Mouse (Mus musculus) retina, embryonic 14.5 days (tissue): Measurements from ENCODE around the gene Kcnj4.
A peak's percentile ranks its signal among the peaks of the same experiment; 100 is the strongest.
"Not testable (repeated sequence)": the region's sequence is repeated elsewhere in the genome, so short reads cannot be mapped to it uniquely, and the experiment has no call there.

ENCODE experiments used
- DNase-seq: peaks from one replicate; pipeline ENCODE4 v3.0.0-alpha.2; 2015; ENCODE audit warnings: low spot score

Kcnj4 gene

DNA sequence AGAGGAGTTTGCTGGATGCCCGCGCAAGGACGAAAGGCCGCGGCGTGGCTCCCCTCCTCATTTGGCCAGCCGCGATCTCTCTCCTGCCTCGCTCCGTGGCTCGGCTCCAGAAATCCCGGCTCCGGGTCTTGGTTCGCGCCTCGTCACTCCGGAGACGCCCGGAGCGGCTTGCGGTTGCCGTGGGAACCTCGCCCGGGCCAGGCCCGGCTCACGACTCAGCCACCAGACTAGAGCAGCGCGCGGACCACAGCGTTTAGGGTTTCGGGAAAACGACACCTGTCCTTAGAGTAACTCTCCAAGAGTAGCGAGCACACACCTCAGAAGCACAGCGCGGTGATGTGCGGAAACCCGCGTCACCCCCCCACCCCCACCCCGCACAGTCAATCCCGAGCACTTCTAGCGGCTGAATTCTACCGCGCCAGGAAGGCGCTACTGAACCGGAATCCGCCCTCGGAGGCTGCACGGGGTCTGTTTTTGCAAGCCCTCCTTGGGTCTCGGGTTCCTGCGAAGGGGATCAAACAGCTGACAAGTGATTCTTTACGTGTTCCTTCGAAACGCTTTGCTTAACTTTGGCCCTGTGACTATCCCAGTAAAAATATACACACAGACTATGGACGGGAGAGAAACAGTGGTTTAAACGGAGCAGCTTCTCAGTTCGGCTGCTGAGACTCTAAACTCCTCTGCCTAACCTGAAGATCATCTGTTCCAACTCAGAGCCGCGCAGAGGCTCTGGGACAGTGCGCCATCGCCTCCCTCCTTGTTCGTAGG lies 6.7 kb upstream of the Kcnj4 start:
- DNase-seq = peak; percentile 89

DNA sequence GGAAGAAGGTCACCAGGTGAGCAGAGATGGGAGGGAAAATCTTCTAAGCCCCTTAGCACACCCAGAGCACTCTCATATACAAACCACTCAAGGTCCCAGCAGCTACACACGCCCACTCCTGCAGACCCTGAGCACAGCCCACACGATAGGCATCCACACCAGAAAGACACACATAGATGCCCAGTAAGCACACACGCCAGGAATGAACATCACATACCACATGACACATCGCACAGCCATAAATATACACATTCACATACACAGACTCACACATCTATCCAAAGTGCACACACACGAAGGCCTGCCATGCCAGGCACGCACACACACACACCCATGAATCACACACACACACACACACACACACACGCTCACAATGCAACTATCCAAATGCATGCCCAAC lies 5.4 kb upstream of the Kcnj4 start:
- no peak for DNase-seq

GRCm38 (mm10) chr15:79509998-79510397 lies 5.0 kb upstream of the Kcnj4 start:
- no peak for DNase-seq

DNA sequence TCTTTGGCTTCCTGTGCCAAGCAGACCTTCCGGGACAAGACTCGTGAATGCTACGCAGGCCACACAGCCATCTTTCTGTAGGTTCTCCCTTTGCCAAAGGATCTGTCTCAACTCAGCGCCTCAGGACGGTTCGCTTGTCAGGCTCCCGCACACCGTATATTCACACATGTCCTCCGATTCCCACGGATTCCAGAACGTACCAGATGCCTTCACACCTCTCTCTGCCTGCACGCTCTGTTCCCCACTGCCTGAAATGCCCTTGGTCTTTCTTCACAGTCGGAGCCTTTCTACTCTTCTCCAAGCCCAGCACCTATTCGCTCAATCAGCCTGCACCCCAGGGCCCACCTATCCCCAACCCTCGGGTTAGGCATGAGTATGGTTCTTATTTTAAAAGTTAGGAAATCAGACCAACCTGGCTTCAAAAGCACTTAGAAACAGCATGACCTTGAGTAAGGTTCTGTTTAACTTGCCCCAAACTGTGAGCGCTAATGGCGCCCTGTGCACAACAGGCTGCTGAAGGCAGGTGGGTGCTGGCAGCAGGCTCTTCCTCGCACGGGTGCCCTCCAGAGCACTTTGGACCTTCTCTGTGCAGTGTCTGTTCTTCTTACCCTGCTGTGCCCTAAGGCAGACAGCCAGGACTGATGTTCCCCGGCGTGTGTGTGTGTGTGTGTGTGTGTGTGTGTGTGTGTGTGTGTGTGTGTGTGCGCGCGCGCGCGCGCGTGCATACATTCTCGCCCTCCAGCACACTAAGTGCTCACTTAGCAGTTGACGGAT lies 2.2 kb upstream of the Kcnj4 start:
- no peak for DNase-seq

GRCm38 (mm10) chr15:79506460-79506859 lies 1.4 kb upstream of the Kcnj4 start:
- no peak for DNase-seq

DNA sequence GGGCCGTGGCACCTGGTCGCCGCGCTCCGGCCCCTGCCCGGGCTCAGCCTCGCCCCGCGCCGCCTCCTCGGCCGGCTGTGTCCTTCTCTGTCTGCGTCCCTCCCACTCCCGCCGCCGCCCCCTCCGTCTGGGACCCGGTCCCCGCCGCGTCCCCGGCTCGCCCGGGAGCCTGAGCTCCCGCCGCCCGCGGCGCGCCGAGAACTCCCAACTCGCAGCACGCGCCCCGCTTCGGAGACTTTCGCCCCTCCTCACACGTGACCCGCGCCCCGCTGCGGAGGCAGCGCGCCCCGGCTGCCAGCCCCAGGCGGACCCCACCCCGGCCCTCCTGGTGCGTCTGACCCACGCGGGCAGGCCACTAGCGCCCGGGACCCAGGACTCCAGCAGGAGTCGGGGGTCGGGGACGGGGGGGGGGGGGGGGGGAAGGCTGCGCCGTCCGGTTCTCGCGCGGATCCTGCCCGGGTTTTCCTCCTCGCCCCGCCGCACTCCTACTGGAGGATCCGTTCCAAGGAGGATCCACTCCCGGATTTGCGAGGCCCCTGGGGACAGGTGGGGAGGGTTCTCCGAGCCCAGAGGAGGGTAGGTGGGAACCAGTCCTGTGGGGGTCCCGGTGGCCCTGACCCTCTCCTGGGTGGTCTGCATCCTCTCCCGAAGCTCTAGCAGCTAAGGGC lies 709 bp upstream of the Kcnj4 start:
- peak; percentile 80 for DNase-seq

GRCm38 (mm10) chr15:79503438-79503837 lies 1.6 kb downstream of the Kcnj4 start:
- DNase-seq = no peak

DNA sequence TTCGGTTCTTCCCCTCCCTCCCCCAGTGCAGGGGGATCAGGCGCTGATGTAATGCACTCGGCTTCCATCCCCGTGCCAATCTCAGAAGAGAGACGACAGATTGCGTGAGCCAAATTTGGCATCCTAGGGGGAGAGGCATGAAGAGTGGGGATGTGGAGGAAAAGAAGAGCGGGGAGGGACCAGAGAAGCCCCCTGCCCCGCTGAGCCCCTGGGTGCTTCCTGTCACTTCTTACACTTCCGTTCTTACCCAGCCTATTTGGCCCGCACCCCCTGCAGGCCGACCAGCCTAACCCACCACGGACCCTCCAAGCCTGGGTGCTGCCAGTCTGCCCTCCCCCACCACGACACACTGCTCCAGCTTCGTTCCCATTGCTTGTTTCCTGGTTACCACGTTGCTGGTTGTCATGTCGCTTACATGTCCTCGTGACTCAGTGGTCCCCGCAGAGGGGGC lies 2.1 kb downstream of the Kcnj4 start:
- DNase-seq = no peak

- DNase-seq = no peak
Observed at GRCm38 (mm10) chr15:79500110-79500509, 4.9 kb downstream of the Kcnj4 start.

- DNase-seq = no peak
Observed at GRCm38 (mm10) chr15:79493527-79493926, 11.5 kb downstream of the Kcnj4 start.

DNA sequence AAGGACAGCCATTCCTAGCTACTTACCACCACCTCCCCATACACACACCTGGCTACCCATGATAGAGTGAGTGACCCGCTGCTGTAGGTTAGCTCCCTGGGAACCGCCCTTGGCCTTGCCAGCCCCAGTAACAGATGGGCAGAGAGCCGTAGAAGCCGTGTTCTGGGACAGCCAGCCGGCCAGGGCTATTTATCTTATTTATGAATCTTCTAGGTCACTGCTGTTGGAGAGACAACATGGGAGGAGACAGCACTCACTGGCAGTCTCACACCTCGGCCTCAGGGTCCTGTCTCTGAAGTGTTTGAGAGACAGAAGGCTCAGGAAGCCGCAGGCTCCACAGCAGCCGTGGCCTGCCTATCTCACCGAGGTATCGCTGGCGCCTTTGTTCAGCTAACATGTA lies 15.6 kb downstream of the Kcnj4 start:
- no peak for DNase-seq

DNA sequence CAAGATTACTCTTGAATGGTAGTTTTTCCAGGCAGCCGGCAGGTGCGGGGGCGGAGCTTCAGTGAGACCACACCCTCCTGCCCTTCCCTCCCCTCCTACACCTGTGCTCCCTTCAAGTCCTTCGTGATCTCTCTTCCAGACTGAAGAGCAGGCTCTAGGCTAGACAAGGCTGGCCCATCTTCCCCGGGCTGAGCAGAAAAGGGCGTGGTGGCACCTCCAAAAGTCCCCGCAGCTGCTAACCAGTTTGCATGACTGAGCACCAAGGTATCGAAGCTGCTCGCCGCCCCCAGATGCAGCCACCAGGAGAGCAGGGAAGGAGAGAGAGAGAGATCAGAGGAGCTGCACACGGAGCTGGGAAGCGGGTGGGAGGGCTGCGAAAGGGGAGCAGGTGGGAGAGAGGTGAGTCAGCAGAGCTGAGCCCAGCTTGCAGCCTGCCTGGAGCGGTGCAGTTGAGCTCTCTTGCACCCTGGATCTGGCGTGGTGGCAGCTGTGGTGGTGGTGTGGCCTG lies 23.8 kb downstream of the Kcnj4 start:
- no peak for DNase-seq

DNA sequence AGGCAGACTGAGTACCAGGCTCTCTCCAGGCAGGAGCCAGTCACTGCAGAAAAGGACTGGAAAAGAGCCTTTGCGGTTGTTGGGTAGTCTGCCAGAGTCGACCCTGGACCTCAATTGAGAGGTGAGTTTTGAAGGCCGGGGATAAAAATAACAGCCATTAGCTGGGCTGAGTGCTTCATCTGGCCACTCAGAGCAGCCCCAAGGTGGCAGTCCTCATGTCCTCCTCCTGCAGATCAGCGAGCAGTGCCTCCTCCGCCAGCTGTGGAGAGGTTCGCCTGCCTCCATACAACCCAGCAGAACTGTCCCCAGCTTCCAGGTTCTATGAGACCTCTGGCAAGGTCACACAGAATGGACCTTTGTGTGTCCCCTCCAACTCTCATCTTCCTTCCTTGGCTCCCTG lies 27.8 kb downstream of the Kcnj4 start:
- DNase-seq = no peak

DNA sequence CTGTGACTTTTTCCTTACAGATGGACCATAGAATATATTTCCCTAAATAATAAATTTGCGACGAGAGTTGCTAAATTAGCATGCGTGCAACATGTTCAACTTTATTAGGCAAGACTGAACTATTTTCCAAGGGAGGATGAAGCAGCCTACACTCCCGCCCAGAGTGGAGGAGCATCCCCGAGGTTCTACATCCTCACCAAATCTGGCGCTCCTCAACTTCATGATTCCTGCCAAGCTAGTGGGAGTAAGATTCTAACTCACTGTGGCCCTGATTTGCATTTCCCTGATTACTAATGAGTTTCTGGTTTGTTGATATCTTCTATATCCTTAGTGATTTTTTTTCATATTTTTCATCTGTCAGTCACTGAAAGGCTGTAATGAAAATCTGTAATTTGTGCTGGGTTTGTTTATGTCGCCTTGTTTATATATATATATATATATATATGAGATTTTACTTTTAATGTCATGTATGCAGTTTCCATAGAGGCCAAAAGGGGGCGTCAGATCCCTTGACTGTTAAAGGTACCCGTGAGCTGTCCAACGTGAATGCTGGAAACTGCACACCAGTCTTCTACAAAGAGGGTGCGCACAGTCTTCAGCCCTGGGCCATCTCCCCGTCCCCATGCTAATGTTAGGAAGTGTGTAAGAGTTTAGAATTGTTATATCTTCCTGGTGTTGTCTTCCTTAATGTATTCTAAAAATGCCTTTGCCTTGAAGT lies 31.2 kb downstream of the Kcnj4 start:
- no peak for DNase-seq

GRCm38 (mm10) chr15:79473042-79473441 lies 32.0 kb downstream of the Kcnj4 start:
- DNase-seq = no peak

GRCm38 (mm10) chr15:79471095-79471494 lies 33.9 kb downstream of the Kcnj4 start:
- DNase-seq = no peak

DNA sequence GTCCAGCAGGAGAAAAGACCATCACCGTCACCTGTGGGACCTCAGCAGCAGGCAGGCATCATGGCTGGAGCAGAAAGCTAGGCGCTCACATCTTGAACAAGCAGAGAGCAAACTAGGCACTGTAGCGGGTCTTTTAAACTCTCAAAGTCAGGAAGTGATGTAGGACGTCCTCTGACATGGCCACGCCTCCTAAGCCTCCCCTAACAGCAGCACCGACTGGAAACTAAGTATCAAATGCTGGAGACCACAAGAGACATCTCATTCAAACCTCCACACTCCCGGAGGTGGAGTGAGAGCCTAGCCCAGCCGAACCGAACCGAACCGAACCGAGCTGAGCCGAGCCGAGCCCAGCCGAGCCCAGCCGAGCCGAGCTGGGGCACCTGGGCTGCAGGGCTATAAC lies 34.5 kb downstream of the Kcnj4 start:
- no peak for DNase-seq

DNA sequence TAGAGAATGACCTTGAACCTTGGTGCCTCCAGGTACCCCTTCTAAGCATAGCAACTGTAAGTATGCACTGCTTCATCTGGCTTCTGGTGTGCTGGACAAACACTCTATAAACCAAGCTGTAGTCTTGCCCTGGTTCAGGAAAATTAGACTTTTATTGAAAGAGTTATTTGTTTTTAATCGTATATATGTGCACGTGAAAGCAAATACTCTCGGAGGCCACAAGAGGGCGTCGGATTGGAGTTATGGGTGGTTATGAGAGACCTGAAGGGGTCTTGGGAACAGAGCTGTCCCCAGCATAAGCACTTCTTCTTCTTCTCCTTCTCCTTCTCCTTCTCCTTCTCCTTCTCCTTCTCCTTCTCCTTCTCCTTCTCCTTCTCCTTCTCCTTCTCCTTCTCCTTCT lies 35.5 kb downstream of the Kcnj4 start:
- DNase-seq = no peak

DNA sequence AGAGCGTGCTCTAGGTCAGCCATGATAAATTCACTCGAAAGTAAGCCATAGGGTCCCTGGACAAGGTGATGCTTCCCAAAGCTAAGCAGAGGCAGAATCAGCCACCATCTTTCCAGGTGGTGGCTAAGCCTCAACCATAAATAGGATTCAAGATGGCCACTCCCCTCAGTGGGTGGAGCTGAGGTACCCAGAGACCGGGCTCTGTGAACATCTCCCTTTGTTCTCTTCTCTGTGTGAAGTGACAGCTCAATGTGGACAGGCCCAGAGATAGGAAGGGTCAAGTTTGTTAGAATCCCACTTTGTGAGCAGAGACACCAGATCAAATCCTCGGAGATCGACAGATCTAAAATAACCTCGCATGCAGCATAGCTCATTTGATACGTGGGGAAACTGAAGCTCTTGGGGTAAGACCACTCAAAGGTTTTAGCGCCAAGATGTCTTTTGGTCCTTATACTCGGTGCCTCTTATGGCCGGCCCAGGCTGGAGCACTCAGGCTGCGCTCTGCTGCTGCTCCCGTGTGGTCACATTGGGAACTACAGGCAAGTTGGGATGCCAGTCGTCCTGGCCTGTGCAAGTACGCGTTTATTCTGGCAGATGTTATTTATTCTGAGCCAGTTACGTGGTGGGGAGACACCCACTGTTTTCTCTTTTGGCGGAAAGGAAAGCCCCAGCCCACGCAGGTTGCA lies 38.3 kb downstream of the Kcnj4 start:
- peak; percentile 93 for DNase-seq

- no peak for DNase-seq
Observed at GRCm38 (mm10) chr15:79456546-79456945, 48.5 kb downstream of the Kcnj4 start.

DNA sequence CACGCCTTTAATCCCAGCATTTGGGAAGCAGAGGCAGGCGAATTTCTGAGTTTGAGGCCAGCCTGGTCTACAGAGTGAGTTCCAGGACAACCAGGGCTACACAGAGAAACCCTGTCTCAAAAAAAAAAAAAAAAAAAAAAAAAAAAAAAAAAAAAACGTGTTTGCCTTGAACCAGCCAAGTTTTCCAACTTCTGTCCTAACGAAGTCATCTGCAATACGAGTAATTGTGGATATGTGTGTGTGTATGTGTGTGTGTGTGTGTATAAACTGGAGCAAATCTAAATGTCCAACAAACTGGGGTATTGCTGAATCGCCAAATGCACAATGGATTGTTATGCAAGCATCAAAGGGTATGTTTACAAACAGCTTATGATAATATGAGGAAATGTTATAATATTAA lies 48.9 kb downstream of the Kcnj4 start:
- not testable (repeated sequence) for DNase-seq
